Mouse (Mus musculus) thymus, adult 2 months (tissue): ENCODE measurements around the gene Higd1b.

Source experiments
- CTCF ChIP-seq: fragments of 200-500 bp; IDR thresholded peaks from 2 replicates; pipeline ENCODE4 v1.5.1; 2012; ENCODE audit warnings: mild to moderate bottlenecking, control low read depth, low read length, moderate library complexity, borderline replicate concordance; ENCODE audit not compliant: control insufficient read depth, poor library complexity, insufficient read depth; ENCODE audit errors: extremely low read depth
- POLR2A ChIP-seq: fragments of 200-500 bp; IDR thresholded peaks from 2 replicates; pipeline ENCODE4 v1.6.1; 2012; ENCODE audit warnings: mild to moderate bottlenecking, low read length, control low read depth, moderate library complexity; ENCODE audit not compliant: control insufficient read depth, poor library complexity, insufficient read depth; ENCODE audit errors: extremely low read depth

DNA sequence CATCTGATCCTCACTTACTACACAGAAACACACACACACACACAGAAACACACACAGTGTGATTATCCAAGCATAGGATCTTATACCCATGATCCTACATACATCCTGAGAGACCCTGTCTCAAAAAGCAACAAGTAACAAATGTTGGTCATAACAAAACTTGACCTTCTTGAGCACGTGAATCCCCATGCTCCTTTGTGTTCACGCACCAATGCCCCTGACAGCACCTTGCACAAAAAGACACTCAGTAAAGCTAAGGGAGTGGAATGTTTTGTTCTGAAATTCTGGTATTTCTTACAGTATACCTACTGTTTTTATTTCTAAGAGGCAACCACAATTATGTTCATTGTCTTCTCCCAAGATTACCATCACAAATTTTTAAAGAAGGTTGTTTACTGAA, 43.9 kb downstream of the Higd1b start:
- no peak for TF ChIP-seq CTCF
- TF ChIP-seq POLR2A, result no peak
